Mouse (Mus musculus) urinary bladder, postnatal 36 days (tissue): ENCODE data around the gene Cit.

ENCODE experiments used
- DNase-seq, 2 experiments: peaks; one replicate each; pipeline ENCODE4 v3.0.0; 2022; ENCODE audit warnings: low spot score in 2 of 2, mixed read lengths in 1 of 2

Cit gene

DNA sequence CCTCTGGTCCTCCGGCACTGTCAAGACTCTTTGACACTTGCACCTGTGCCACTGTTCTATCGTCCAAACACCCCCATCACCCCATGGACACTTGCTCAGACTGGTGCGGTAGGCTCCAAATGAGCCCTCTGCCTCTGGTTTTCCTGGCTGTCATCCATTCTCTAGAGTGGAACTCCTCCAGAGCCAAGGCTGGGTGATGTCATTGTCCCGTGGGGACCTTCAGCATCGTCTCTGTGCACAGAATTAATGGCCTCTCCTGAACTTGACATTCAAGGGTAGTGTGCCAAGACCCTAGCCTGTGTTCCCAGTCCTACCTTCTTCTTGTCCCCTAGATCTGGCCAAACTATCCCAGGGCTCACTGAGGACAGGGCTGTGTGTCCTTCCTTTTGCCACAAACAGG, 70.4 kb downstream of the Cit start:
- no peak for DNase-seq

DNA sequence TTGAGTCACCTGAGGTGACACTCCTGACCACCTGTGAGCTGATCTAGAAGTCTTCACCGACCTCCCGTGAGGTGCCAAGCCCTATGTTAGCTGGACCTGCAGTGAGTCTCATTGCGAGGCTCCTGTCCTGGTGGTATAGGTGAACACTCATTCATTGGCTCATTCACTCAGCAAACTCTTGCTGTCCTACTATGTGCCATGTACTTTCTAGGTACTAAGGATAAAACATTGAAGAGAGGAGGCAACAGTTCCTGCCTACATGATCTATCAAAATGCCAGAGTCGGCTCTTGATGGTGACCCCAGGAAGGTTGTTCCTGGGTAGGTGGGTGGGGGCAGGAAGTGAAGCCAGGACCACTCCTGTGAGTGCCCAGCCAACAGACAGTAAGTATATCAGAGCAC, 72.9 kb downstream of the Cit start:
- DNase-seq, result no peak

DNA sequence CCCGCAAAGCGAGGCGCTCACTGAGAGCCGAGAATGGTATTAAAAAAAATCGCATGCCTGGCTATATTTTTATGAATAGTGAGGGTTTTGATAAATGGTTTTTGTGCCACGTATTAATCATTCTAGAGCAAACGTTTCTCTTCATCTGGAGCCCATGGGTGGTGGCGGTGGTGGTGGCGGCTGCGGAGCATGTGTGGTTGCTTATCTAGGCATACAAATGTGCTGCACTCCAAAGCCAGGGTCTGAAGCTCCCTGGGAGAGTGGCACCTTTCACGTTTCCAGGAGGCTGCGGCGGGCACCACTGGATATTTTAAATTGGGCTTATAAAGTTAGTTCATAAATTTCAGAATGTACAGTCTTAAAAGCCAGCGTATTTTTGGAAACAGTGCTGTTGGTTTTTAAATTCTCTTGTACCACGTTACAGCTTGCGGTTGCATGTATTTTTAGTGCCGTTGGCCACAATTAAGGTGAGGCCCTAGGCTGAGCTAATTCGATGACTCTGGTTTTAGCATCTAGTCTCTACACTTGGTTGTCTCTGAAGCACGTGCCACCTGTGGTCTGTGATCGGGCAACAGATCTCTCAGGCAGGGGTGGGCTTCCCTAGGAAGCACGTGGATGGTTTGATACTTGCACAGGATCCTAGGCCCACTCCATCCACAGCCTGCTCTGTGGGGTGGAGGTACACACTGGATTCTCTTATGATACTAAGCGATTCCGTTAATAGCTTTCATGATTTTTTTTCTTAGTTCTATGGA, 73.7 kb downstream of the Cit start:
- DNase-seq, result no peak

DNA sequence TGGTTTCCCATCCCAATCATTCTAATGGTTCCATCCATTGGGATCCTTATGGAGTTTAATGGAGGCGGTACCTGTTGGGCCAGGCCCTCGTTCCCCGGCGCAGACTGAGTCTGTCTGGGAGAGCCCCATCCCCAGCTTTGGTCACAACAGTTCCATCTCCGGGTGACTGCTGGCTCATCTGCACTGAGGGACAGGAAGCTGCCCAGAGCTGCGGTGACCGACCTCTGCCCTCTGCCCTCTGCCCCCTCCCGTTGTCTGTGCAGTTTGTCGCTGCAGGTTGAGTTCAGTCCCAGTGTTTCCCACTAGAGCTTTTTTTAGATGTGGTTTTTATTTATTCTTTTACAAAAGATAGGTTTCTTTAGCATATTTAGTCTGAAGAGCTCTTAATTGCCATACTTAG, 76.9 kb downstream of the Cit start:
- no peak for DNase-seq

DNA sequence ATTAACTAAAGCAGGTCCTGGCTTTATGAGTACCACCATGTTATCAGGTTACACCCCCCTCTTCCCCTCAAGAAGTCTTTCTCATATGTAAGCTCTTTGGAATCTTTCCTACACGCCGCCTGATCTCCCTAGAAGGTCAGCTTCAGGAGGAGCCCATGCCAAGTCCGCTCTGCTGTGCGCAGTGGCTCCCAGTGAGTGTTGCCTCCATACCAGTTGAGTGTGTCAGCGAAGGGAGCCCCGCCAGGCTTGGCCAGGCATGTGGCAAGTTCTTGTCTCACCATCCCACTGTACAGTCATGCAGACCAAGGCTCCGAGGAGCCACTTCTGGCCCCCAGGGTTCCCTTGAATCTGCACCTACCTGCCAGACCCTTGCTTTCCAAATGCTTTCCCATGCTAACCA, 79.9 kb downstream of the Cit start:
- no peak for DNase-seq

DNA sequence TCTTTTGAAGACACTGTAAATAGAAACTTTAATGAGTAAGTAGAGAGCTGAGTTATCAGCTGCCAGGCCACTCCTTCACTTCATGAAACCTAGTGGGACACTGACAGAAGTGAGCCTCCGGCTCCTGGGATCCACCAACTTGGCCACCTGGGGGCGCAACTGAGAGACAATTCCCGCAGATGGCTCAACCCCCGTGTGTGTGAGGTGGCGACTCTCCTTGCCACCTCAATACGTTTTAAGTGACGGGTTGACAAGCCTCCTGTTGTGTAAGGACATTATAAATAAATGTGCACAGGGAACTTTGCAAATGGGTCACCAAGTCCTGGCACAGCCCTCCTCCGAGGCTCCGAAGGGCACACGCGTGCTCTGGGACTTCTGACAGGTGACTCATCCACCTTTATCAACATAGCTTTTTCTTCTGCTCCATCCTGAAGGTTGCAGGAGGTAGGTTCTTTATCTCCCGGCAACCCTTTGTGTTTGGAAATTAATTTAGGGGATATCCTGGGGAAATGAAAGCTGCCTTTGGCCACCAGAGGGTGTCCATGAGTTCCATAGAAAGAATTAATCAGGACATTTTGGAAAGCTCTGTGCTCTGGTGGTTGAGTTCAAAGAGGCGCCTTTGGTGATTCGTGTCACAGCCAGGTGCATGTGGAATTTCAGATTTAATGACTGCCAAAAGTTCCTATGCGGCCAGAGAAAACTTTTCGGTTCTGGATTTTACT, 83.9 kb downstream of the Cit start:
- peak; percentile 20 to 26 for DNase-seq

DNA sequence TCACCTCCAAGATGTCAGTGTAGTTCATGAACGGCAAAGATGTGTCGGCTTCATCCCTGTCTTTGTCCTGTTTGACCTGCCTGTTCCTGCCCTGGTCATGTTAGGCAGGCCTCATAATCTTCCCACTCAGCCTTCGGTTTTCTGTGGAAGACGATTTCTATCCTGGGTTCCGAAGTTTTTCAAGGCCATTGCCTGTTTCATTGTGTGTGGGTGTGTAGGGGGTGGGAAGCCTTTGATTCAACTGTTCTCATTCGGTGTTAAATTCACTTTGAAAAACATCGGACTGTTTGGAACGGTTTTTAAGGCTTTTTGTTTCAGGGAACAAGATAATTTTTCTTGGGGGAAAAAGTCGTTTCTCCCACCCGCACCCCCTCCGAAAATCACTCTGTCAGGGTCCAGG, 87.2 kb downstream of the Cit start:
- DNase-seq, result no peak

DNA sequence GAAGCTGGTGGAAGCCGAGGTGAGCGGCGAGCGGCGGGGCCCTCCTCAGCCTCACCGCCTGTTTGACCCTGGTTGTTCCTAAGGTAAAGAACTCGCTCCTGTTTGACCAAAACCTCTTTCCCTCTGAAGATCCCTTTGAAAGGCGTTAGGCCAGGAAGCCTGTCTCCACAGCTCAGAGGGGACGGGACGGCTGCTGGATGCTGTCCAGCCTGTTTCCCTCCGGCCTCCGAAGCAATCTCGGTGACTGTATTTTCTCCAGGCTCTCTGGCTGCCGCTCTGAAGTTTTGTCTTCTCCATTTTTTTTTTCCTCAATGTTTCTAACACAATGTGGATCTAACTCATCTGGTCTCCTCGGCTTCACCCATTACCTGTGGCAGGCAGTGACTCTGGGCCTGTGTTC, 91.8 kb downstream of the Cit start:
- no peak for DNase-seq

DNA sequence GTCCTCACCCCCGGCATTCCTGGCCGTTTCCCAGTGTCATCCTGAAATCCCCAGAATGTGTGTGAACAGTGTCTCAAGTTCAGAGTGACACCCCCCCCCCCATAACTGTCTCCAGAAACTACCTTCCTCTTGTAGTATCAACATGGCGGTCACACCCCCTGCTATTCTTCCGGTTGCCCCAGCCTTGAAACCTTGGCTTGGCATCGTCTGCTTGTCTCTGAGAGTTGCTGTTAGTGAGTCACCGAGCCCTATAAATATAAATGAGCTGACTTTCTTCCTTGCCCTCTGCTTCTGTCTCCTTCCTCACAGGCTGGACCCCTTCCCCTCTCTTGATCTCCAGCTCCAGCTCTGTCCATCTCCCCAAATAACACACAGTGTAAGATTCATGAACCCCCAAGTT, 92.5 kb downstream of the Cit start:
- no peak for DNase-seq

DNA sequence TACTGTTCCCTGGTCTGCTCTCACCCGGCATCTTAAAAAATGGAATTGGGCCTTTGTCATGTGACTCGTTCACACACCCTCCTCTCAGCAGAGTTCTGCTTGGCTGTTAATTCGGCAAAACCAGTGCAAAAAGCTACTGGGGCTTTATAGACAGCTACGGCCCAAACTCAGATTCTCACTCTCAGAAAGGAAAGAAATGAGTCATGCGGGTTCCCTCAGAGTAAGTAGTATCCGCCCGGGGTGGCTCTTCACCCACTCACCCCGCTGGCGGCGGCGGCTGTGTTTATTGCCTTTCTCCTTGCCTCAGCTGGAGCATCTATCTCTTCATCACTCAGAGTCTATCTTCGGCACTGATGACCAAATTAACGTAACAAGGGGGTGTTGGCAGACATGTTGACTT, 93.9 kb downstream of the Cit start:
- DNase-seq, result no peak

DNA sequence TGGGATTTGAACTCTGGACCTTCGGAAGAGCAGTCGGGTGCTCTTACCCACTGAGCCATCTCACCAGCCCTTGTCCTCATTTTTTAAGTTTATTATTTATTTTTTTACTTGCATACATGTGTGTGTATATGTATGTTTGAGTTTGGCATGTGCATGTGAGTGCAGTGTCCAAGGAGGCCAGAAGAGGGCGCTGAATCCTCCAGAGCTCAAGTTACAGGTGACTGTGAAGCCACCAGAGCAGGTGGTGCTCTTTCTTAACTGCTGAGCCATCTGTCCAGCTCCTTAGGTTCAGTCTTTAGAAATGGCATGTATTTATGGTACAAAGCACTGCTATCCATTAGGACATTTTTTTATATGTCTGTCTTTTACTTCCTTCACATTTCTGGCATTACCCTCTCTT, 97.3 kb downstream of the Cit start:
- DNase-seq, result no peak

DNA sequence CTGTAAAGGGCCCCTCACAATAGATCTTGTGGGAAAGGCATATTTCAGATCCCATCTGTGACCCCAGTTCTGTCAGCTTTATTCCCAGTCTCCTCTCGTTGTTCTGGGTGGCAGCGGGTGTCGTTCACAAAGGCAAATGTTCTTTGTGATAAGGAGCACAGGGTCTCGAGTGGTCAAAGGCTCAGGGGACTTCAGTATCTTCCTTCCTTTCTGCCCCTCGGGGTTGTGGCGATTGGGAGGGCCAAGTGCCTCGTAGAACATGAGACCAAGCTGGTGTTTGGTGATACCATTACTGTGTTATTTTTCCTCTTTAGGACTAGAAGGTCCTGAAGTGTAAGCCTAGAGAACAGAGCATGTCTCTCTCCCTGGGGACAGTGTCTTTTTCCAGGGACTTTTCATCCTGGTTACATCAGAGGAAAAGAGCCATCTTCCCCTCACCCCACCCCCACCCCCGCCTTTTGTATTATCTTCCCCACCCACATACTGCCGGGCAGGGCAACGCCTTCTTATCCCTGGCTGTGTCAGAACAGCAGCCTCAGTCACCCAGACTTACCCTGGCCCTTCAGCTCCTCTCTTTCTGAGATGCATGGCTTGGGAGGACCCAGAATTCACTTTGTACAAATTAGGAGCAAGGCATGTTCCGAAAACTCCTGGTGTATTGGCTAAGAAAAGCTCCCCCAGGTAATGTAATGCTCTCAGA, 99.9 kb downstream of the Cit start:
- DNase-seq, result no peak

DNA sequence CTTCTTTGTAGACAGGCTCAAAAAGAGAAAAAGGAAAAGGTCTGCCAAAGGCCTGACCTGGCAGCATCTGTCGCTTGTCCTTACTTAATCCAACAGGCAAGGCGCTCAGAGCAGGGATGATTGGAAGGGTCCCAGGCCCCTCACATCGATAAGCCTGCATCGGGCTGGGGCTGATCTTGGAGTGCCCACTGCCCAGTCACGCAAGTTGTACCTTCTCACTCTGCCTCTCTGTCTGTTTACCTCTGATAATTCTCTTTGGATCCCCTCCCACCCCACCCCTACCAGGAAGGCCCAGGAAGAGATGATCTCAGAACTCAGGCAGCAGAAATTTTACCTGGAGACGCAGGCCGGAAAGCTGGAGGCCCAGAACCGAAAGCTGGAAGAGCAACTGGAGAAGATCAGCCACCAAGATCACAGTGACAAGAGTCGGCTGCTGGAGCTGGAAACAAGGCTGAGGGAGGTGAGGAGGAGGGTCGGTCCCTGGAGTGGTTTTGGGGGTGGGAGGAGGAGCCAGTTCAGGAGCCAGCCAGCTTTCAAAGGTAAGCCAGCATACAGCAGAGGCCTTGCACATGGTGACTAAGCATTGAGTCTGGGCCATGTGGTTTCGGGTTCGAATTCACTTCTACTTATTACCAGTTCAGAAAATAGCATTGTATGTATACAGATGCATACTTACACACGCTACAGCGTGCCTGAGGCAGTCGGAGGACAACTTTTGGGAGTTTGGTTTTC, 102.7 kb downstream of the Cit start:
- DNase-seq, result no peak

DNA sequence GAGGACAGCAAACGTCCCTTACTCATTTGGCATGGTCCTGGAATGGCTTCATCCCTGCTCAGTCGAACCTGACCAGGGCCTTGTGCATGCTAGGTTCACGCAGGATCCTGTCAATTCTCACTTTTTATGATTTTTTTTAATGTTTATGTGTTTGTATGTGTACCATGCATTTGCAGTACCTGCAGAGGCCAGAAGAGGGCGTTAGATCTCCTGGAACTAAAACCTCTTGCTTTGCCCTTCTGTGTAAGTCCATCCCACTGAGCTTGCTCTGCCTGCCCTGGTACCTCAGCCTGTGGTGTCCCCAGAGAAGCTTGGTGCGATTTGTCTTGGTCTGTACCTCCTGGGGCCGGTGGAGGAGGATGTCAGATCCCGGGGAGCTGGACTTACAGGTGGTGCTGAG, 105.9 kb downstream of the Cit start:
- no peak for DNase-seq

DNA sequence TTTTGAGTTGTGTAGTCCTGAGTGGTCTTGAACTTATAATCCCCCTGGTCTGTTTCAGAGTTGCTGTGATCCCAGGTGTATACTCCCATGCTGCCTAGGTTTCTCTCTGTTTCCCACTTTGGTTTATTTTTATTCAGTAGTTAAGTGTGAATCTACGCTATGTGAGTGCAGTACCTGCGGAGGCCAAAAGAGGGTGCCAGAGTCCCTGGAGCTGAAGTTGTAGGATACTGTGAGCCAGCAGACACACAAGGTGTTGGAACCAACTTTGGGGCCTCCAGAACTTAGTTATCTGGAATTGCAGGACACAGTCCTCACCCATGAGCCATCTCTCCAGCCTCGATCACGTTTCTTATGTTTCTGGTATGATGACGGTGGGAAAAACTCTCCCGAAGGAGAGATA, 108.1 kb downstream of the Cit start:
- DNase-seq, result no peak

DNA sequence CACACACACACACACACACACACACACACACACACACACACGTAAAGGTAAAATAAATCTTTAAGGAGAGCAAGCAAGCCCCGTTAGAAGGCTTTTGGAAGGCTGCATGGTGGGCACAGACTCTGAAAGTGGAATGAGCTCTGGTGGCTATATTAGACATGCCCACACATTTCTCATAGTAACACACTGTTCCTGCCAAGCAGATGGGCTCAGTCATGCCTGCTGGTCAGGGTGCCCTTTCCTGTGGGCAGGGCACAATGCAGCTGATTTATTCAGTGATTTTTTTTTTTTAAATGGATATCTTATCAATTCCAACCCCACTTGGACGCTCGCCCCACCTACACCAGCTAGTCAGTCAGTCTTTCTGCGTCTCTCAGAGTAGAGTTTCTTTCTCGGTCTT, 109.0 kb downstream of the Cit start:
- no peak for DNase-seq

DNA sequence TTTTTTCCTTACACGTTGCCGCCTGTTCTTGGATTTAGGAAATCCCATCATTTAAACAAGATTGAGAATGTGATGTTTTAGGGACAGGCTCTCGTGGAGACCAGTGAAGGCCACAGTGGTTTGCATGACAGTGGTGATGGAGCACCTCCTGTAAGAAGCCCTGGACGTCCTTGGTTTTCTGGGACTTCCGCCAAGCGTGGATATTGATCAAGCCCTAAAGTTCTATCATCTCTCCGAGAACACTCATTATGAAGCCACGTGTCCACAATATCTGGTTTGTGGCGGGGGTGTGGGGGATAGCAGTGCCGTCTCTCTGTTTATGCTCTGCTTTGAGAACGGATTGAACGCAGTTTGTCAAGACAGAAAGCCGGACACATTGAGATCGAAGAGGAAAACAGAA, 109.5 kb downstream of the Cit start:
- no peak for DNase-seq

DNA sequence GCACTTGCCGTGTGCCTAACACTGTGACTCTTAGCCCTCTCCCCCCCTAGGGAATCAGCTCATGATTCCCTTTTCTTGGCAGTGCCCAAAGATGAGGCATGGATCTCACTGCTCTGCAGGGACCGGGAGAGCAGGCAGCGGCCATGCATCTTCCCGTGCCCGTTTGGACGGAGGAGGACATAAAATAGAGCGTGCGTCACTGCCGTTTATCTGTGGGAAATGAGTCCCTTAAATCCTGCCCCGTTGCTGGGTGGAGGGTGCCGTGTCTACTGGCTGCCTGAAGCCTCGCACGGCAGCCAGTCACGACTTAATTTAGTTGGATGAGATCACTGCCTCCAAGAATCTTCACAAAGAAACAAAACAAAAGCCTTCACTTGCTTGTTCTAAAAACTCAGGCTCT, 110.1 kb downstream of the Cit start:
- no peak for DNase-seq

DNA sequence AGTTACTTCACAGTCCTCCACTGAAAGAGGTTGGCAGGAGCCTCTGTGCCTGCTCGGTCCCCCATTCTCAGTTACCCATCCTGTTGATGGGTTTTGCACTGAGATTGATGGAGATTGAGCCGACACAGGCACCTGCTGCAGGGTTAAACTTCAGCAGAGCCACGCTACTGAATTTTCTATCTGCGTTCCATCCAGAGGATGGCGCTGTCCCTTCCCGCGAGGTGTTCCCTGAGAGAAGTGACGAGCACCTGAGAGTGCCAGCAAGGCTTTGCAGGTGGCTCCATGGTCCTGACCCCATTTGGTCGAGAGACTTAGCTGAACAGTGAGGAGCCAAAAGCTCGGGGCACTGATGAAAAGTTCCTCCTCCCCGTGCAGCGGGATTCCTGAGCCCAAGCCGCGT, 111.0 kb downstream of the Cit start:
- no peak for DNase-seq

DNA sequence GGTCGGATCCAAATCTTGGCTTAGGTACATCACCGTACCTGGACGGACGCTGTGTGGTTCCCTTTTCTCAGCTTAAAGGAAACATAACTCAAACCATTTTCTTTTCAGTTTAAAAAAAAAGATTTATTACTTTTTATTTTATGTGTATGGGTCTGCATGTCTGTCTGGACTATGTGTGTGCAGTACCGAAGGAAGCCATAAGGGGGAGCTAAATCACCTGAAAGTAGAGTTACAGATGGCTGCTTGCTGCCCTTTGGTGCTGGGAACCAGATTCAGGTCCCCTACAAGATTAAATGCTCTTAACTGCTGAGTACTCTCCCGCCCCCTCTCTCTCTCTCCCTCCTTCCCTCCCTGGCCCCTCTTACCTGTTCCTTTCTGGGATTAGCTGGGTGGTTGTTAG, 112.1 kb downstream of the Cit start:
- no peak for DNase-seq

DNA sequence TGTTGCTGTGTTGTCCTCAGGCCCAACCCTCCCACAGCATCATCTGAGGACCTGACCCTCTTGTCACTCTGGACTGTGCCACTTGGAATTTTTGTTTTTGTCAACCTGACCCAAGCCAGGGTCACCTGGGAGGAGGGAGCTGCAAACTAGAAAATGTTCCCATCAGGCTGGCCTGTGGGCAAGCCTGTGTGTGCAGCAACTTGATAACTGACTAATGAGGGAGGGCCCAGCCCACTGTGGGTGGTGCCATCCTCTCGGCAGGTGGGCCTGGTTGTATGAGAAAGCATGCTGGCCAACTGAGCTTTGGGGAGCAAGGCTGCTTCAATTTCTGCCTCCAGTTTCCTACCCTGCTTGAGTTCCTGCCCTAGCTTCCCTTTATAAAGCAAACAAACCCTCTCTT, 113.3 kb downstream of the Cit start:
- no peak for DNase-seq

DNA sequence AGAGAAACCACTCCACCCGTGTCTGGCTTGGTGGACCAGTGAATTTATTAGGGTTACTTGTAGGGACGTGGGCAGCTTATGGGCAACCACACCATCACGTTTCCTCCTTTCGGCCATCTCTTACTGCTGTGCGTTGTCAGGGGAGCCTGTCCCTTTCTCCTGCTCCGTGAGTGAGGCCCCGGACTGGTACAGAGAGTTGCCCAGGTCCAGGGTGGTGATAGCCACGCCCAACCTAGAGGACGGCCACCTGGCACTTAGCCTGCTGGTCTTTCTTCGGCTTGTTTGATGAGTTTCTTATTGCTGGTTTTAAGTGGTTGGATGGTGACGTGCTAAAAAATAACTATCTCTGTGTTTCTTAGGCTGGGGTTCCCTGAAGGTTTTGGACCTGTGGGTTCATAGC, 113.7 kb downstream of the Cit start:
- DNase-seq, result no peak
